Mouse (Mus musculus): Measurements from ENCODE around the gene Pidd1. TPM values are rescaled to one million over a fixed set of nuclear protein-coding genes. Genes with fewer than 3 reads are reported as not detected.
A peak's percentile ranks its signal among the peaks of the same experiment; 100 is the strongest.
"Not testable (repeated sequence)": the region's sequence is repeated elsewhere in the genome, so short reads cannot be mapped to it uniquely, and the experiment has no call there.

Gene Pidd1
- total RNA-seq, 2 experiments from 2014 or later = 0.09 to 0.14 TPM

GRCm38 (mm10) chr7:141458661-141459060, 14.8 kb upstream of the Pidd1 start:
- DNase-seq (ENCODE audit: low spot score) = no peak

GRCm38 (mm10) chr7:141457986-141458660, 14.3 kb upstream of the Pidd1 start:
- DNase-seq (ENCODE audit: low spot score) = no peak

GRCm38 (mm10) chr7:141457236-141457635, 13.4 kb upstream of the Pidd1 start:
- DNase-seq (ENCODE audit: low spot score) = no peak

- DNase-seq (ENCODE audit: low spot score) = peak; percentile 63
Observed at GRCm38 (mm10) chr7:141456739-141457138, 12.9 kb upstream of the Pidd1 start.

GRCm38 (mm10) chr7:141455610-141456314, 11.9 kb upstream of the Pidd1 start:
- peak; percentile 90 for DNase-seq (ENCODE audit: low spot score)

GRCm38 (mm10) chr7:141454967-141455551, 11.2 kb upstream of the Pidd1 start, which contains the start of gene Pnpla2:
Gene Pnpla2 (plus strand): TSS chr7:141455198.
- peak; percentile 96 for DNase-seq (ENCODE audit: low spot score)

- no peak for DNase-seq (ENCODE audit: low spot score)
Observed at GRCm38 (mm10) chr7:141453636-141454035, 9.8 kb upstream of the Pidd1 start.

- DNase-seq (ENCODE audit: low spot score) = no peak
Observed at GRCm38 (mm10) chr7:141451928-141452327, 8.1 kb upstream of the Pidd1 start.

GRCm38 (mm10) chr7:141447110-141447991, 3.5 kb upstream of the Pidd1 start, which contains the start of gene Rplp2:
Gene Rplp2 (plus strand): TSS chr7:141447370.
- peak; percentile 94 for DNase-seq (ENCODE audit: low spot score)

- DNase-seq (ENCODE audit: low spot score) = not testable (repeated sequence)
Observed at GRCm38 (mm10) chr7:141446374-141446773, 2.5 kb upstream of the Pidd1 start.

GRCm38 (mm10) chr7:141443081-141443821, 574 bp downstream of the Pidd1 start:
- DNase-seq (ENCODE audit: low spot score) = no peak

- DNase-seq (ENCODE audit: low spot score) = no peak
Observed at GRCm38 (mm10) chr7:141442199-141442598, 1.6 kb downstream of the Pidd1 start.

GRCm38 (mm10) chr7:141441460-141441859, 2.4 kb downstream of the Pidd1 start:
- DNase-seq (ENCODE audit: low spot score) = no peak

- peak; percentile 52 for DNase-seq (ENCODE audit: low spot score)
Observed at GRCm38 (mm10) chr7:141440613-141441012, 3.2 kb downstream of the Pidd1 start.

- DNase-seq (ENCODE audit: low spot score) = no peak
Observed at GRCm38 (mm10) chr7:141439811-141440210, 4.0 kb downstream of the Pidd1 start.

- DNase-seq (ENCODE audit: low spot score) = no peak
Observed at GRCm38 (mm10) chr7:141439140-141439679, 4.6 kb downstream of the Pidd1 start.

- no peak for DNase-seq (ENCODE audit: low spot score)
Observed at GRCm38 (mm10) chr7:141438201-141438968, 5.4 kb downstream of the Pidd1 start.

GRCm38 (mm10) chr7:141437178-141438120, 6.4 kb downstream of the Pidd1 start, which contains the start of gene Slc25a22:
Gene Slc25a22 (minus strand): TSS chr7:141437892.
- DNase-seq (ENCODE audit: low spot score) = peak; percentile 79
